Mouse (Mus musculus) kidney, embryonic 16.5 days (tissue): ENCODE measurements around the gene Tle6. TPM values are rescaled to one million over a fixed set of nuclear protein-coding genes. Genes with fewer than 3 reads are reported as not detected.
A peak's percentile ranks its signal among the peaks of the same experiment; 100 is the strongest.

Experiments
- ATAC-seq: fragments of 200-750 bp; cut with Nextera tagmentation; 2 replicates; pipeline ENCODE4 v1.8.0; 2017; ENCODE audit warnings: moderate TSS enrichment; ENCODE audit not compliant: low FRiP score, low TSS enrichment
- H3K27ac ChIP-seq: fragments of 300-500 bp; sonication (generic); 2 replicates; pipeline ENCODE4 v1.5.1; 2014; ENCODE audit warnings: low read length
- H3K27me3 ChIP-seq: fragments of 300-500 bp; sonication (generic); 2 replicates; pipeline ENCODE4 v1.6.1; 2014; ENCODE audit warnings: low read length, control low read depth, mixed read lengths; ENCODE audit not compliant: insufficient read depth
- H3K36me3 ChIP-seq: fragments of 300-500 bp; sonication (generic); 2 replicates; pipeline ENCODE4 v1.6.1; 2014; ENCODE audit warnings: low read length, control low read depth, mixed read lengths; ENCODE audit not compliant: insufficient read depth
- H3K4me1 ChIP-seq: fragments of 300-500 bp; sonication (generic); 2 replicates; pipeline ENCODE4 v1.6.1; 2014; ENCODE audit warnings: low read length, control low read depth, mixed read lengths; ENCODE audit not compliant: insufficient read depth
- H3K4me2 ChIP-seq: fragments of 300-500 bp; sonication (generic); replicated peaks from 2 replicates; pipeline ENCODE4 v1.6.1; 2014; ENCODE audit warnings: low read depth, low read length
- H3K4me3 ChIP-seq: fragments of 300-500 bp; sonication (generic); 2 replicates; pipeline ENCODE4 v1.5.1; 2014; ENCODE audit warnings: mild to moderate bottlenecking, low read length
- H3K9ac ChIP-seq: fragments of 300-500 bp; sonication (generic); replicated peaks from 2 replicates; pipeline ENCODE4 v1.6.1; 2014; ENCODE audit warnings: low read length
- H3K9me3 ChIP-seq: fragments of 300-500 bp; sonication (generic); 2 replicates; pipeline ENCODE4 v1.6.1; 2016; ENCODE audit warnings: low read length, control low read depth
- WGBS: fragments of 180-500 bp; shearing (Covaris S2); extraction: QIAGEN DNeasy Blood & Tissue Kit; methylation state at CpG from one replicate; pipeline ENCODE4 v1.1.7; 2014; 5-methylcytosine and 5-hydroxymethylcytosine counted together
- polyA plus RNA-seq: library from polyadenylated mRNA; unstranded; fragments of >200 nt; fragmentation: Nextera tagmentation; extraction: Ambion mirVana; gene quantifications from 2 replicates; pipeline ENCODE4 v1.2.1, GENCODE M21; 2015

Gene Tle6
- polyA plus RNA-seq, 1 experiment from 2014 or later = 18.5 TPM

GRCm38 (mm10) chr10:81596611-81597010 is 4.3 kb downstream of the Tle6 start:
- H3K9me3 ChIP-seq = no peaks in the 10 kb centered on the region
- H3K27ac ChIP-seq = peak overlapping the region; percentile 92
- peak overlapping the region; percentile 28 for H3K4me3 ChIP-seq
- H3K9ac ChIP-seq = peak overlapping the region; percentile 62
- 3% methylated on average over 10 of the region's 10 CpGs for WGBS
- H3K27me3 ChIP-seq = 0 out of 2 replicates have a peak, but pooled peaks cover 3% of the 10 kb centered on the region
- peak; percentile 1; the same call in 1 of the 2 replicates for ATAC-seq
- peak overlapping the region; percentile 55 for H3K4me2 ChIP-seq
- no peaks in the 10 kb centered on the region for H3K36me3 ChIP-seq
- H3K4me1 ChIP-seq = peaks cover 62% of the 10 kb centered on the region

DNA sequence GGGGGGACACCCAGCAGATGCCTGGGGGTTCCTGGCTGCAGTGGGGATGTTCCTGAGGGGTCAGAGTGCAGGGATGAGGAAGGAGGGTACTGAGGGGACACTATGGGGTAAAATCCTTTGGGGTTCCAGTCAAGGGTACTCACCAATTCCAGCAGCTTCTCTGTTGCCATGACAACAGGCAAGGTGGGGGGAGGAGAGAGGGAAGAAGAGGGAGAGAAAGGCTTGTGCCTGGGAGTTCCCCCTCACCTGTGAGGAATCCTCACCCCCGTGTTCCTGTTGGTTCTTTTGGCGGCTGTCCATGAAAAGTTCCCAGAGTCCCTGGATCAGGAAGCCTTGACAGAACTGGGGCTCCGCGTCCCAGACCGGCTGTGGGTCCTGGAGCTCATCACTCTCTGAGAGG is 5.3 kb downstream of the Tle6 start:
- Histone ChIP-seq H3K27ac (no peak overlapping the region), H3K4me3 (no peak overlapping the region), H3K4me2 (no peak overlapping the region), H3K4me1 (peaks cover 53% of the 10 kb centered on the region), H3K27me3 (0 out of 2 replicates have a peak, but pooled peaks cover 3% of the 10 kb centered on the region), H3K9me3 (no peaks in the 10 kb centered on the region), H3K36me3 (no peaks in the 10 kb centered on the region), H3K9ac (peak overlapping the region; percentile 62; the same call in 1 of the 2 replicates)
- no peak for ATAC-seq
- 40% methylated on average over 5 of the region's 5 CpGs for WGBS

DNA sequence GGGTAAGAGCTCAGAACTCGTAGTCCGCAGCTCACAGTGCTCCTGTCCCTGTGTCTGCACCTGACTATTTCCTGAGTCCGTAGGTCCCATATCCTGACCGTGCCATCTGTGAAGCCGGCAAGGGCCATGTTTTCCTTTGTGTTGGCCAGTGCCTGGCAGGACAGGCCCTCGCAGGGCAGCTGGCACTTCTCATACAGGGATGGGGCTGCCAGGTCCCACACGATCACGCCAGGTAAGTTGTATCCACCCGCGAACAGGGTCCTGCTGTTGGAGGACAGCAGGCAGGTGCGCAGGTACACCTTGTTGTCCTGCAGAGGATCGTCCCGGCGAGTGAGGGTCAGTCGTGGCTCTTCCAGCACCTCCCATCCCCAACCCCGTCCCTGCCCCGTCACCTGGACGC is 6.9 kb downstream of the Tle6 start:
- no peak overlapping the region for H3K4me3 ChIP-seq
- H3K27me3 ChIP-seq = peaks cover 6% of the 10 kb centered on the region; the same call in 1 of the 2 replicates
- no peak overlapping the region for H3K27ac ChIP-seq
- no peak overlapping the region for H3K9ac ChIP-seq
- ATAC-seq = no peak
- no peaks in the 10 kb centered on the region for H3K9me3 ChIP-seq
- WGBS = 75% methylated on average over 18 of the region's 18 CpGs
- peaks cover 36% of the 10 kb centered on the region for H3K4me1 ChIP-seq
- no peak overlapping the region for H3K4me2 ChIP-seq
- peaks cover 6% of the 10 kb centered on the region; the same call in 1 of the 2 replicates for H3K36me3 ChIP-seq

DNA sequence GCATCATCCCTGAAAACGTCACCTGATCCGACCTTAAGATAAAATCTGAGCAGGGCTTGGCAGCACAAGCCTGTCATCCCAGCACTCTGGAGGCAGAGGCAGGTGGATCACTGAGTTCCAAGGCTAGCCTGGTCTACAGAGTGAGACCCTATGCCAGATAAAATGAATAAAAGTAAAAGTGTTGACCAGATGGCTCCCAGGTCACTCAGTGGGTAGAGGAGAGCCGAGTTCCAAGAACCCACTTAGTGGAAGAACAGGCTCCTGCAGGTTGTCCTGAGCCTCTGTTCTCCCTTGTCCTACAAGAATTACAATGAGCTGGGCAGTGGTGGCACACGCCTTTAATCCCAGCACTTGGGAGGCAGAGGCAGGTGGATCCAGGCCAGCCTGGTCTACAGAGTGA is 7.7 kb downstream of the Tle6 start:
- Histone ChIP-seq H3K9ac (no peak overlapping the region), H3K4me3 (no peak overlapping the region), H3K27me3 (peaks cover 6% of the 10 kb centered on the region; the same call in 1 of the 2 replicates), H3K4me1 (peaks cover 33% of the 10 kb centered on the region), H3K36me3 (peaks cover 6% of the 10 kb centered on the region; the same call in 1 of the 2 replicates), H3K4me2 (no peak overlapping the region), H3K27ac (no peak overlapping the region), H3K9me3 (no peaks in the 10 kb centered on the region)
- ATAC-seq = no peak
- WGBS = 68% methylated on average over 4 of the region's 4 CpGs

- Histone ChIP-seq H3K4me1 (peaks cover 28% of the 10 kb centered on the region), H3K27me3 (peaks cover 6% of the 10 kb centered on the region; the same call in 1 of the 2 replicates), H3K9me3 (no peaks in the 10 kb centered on the region), H3K4me2 (no peak overlapping the region), H3K4me3 (no peak overlapping the region), H3K9ac (no peak overlapping the region), H3K27ac (no peak overlapping the region), H3K36me3 (peaks cover 9% of the 10 kb centered on the region)
- ATAC-seq = no peak
- WGBS = 77% methylated on average over 7 of the region's 7 CpGs
These were observed 8.2 kb downstream of the Tle6 start for GRCm38 (mm10) chr10:81592631-81593030.

GRCm38 (mm10) chr10:81591846-81592245 is 9.0 kb downstream of the Tle6 start:
- no peaks in the 10 kb centered on the region for H3K9me3 ChIP-seq
- no peak overlapping the region for H3K9ac ChIP-seq
- H3K36me3 ChIP-seq = peaks cover 13% of the 10 kb centered on the region
- ATAC-seq = no peak
- no peak overlapping the region for H3K27ac ChIP-seq
- peaks cover 20% of the 10 kb centered on the region for H3K4me1 ChIP-seq
- no peak overlapping the region for H3K4me3 ChIP-seq
- 62% methylated on average over 9 of the region's 9 CpGs for WGBS
- peaks cover 6% of the 10 kb centered on the region; the same call in 1 of the 2 replicates for H3K27me3 ChIP-seq
- no peak overlapping the region for H3K4me2 ChIP-seq

DNA sequence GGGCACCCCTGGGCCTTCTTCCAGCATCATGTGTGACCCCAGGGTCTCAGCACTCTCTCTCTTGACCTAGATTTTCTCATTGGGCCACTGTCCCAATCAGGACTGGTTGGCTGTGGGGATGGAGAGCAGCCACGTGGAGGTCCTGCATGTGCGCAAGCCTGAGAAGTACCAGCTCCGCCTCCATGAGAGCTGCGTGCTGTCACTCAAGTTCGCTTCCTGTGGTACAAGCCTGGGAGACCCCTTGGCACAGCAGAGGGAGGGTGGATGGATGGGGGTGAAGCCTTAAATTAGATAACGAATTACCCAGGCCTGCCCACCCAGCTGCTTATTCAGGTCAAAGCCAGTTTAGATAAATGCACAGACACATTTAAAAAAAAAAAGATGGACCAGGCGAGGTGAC is 12.1 kb downstream of the Tle6 start:
- no peaks in the 10 kb centered on the region for H3K4me1 ChIP-seq
- peaks cover 7% of the 10 kb centered on the region; the same call in 1 of the 2 replicates for H3K27me3 ChIP-seq
- WGBS = 81% methylated on average over 7 of the region's 7 CpGs
- H3K9ac ChIP-seq = no peak overlapping the region
- H3K27ac ChIP-seq = no peak overlapping the region
- no peak overlapping the region for H3K4me3 ChIP-seq
- H3K9me3 ChIP-seq = no peaks in the 10 kb centered on the region
- ATAC-seq = no peak
- H3K36me3 ChIP-seq = peaks cover 22% of the 10 kb centered on the region
- H3K4me2 ChIP-seq = no peak overlapping the region

GRCm38 (mm10) chr10:81583347-81583746 is 17.5 kb downstream of the Tle6 start:
- no peak overlapping the region for H3K4me3 ChIP-seq
- H3K4me2 ChIP-seq = no peak overlapping the region
- WGBS = 46% methylated on average over 6 of the region's 6 CpGs
- H3K36me3 ChIP-seq = peaks cover 16% of the 10 kb centered on the region
- H3K4me1 ChIP-seq = peaks cover 24% of the 10 kb centered on the region
- H3K9ac ChIP-seq = no peak overlapping the region
- peak overlapping the region; percentile 61; the same call in 1 of the 2 replicates for H3K27ac ChIP-seq
- ATAC-seq = no peak
- 0 out of 2 replicates have a peak, but pooled peaks cover 4% of the 10 kb centered on the region for H3K27me3 ChIP-seq
- no peaks in the 10 kb centered on the region for H3K9me3 ChIP-seq

GRCm38 (mm10) chr10:81580441-81581070 is 20.3 kb downstream of the Tle6 start:
- 27% methylated on average over 25 of the region's 25 CpGs for WGBS
- Histone ChIP-seq H3K9me3 (no peaks in the 10 kb centered on the region), H3K4me2 (peak overlapping the region; percentile 35), H3K27me3 (peaks cover 12% of the 10 kb centered on the region), H3K4me3 (no peak overlapping the region), H3K9ac (0 out of 2 replicates have a peak overlapping the region, but pooled peaks have one; percentile 28), H3K27ac (no peak overlapping the region), H3K4me1 (peaks cover 40% of the 10 kb centered on the region), H3K36me3 (peaks cover 13% of the 10 kb centered on the region; the same call in 1 of the 2 replicates)
- peak; percentile 41; the same call in 1 of the 2 replicates for ATAC-seq

GRCm38 (mm10) chr10:81579967-81580366 is 20.9 kb downstream of the Tle6 start:
- H3K9ac ChIP-seq = no peak overlapping the region
- peak overlapping the region; percentile 35; the same call in 1 of the 2 replicates for H3K4me2 ChIP-seq
- peaks cover 45% of the 10 kb centered on the region for H3K4me1 ChIP-seq
- H3K27me3 ChIP-seq = peaks cover 11% of the 10 kb centered on the region
- peaks cover 9% of the 10 kb centered on the region; the same call in 1 of the 2 replicates for H3K36me3 ChIP-seq
- no peak for ATAC-seq
- WGBS = 69% methylated on average over 4 of the region's 4 CpGs
- H3K9me3 ChIP-seq = no peaks in the 10 kb centered on the region
- no peak overlapping the region for H3K4me3 ChIP-seq
- no peak overlapping the region for H3K27ac ChIP-seq
